Mouse (Mus musculus): ENCODE results near the gene Tbcc. TPM values are rescaled to one million over a fixed set of nuclear protein-coding genes. Genes with fewer than 3 reads are reported as not detected.

Gene Tbcc
- total and polyA plus RNA-seq, 3 experiments = 19.3 to 31.8 TPM; not detected in 1

- Histone ChIP-seq H3K4me1 (ENCODE audit: control insufficient read depth in 1 of 2, insufficient read depth in 2 of 2, low read length in 2 of 2) (no peaks in the 10 kb centered on the region), H3K36me3 (ENCODE audit: control insufficient read depth in 1 of 2, insufficient read depth in 2 of 2, low read length in 2 of 2) (peaks cover 2% of the 10 kb centered on the region in 2 experiments; a peak in 3 of 4 replicates), H3K79me2 (ENCODE audit: control insufficient read depth, insufficient read depth, low read length, poor library complexity) (no peaks in the 10 kb centered on the region), H3K4me3 (ENCODE audit: control insufficient read depth in 1 of 2, insufficient read depth in 1 of 2, low read depth in 2 of 2, low read length in 2 of 2) (no peak overlapping the region), H3K27ac (ENCODE audit: control insufficient read depth, low read depth, low read length) (no peak overlapping the region), H3K27me3 (ENCODE audit: control insufficient read depth in 1 of 2, insufficient read depth in 2 of 2, low read length in 2 of 2) (no peaks in the 10 kb centered on the region), H3K9me3 (replicated peaks; ENCODE audit: insufficient read depth, low read length) (no peaks in the 10 kb centered on the region), H3K9ac (ENCODE audit: control insufficient read depth, low read depth, low read length, poor library complexity, severe bottlenecking) (no peak overlapping the region)
- DNase-seq (ENCODE audit: low read depth, low spot score) = no peak
- TF ChIP-seq EP300 (IDR thresholded peaks at IDR 0.05; ENCODE audit: low read depth in 1 of 2, low read length in 2 of 2) (no peak), JUND (IDR thresholded peaks at IDR 0.05; ENCODE audit: low read depth, low read length) (no peak), HCFC1 (IDR thresholded peaks at IDR 0.05; ENCODE audit: low read depth, low read length) (no peak), BHLHE40 (IDR thresholded peaks at IDR 0.05; ENCODE audit: borderline replicate concordance, low read depth, low read length) (no peak)
These were observed 38.8 kb downstream of the Tbcc start for GRCm38 (mm10) chr17:46929277-46929676.

GRCm38 (mm10) chr17:46929897-46930296 lies 39.4 kb downstream of the Tbcc start:
- no peak overlapping the region for H3K4me3 ChIP-seq (ENCODE audit: control insufficient read depth in 1 of 2, insufficient read depth in 1 of 2, low read depth in 2 of 2, low read length in 2 of 2)
- TF ChIP-seq MAZ (IDR thresholded peaks at IDR 0.05; ENCODE audit: low read depth, low read length) (no peak), CHD2 (IDR thresholded peaks at IDR 0.05; ENCODE audit: low read length) (no peak), POLR2AphosphoS2 (IDR thresholded peaks at IDR 0.05; ENCODE audit: low read length) (no peak), GABPA (IDR thresholded peaks at IDR 0.05; ENCODE audit: low read depth, low read length) (no peak), SMC3 (IDR thresholded peaks at IDR 0.05; ENCODE audit: low read depth, low read length) (no peak), GATA1 (IDR thresholded peaks at IDR 0.05; ENCODE audit: low read depth, low read length) (no peak), HCFC1 (IDR thresholded peaks at IDR 0.05; ENCODE audit: low read depth, low read length) (no peak), MAX (IDR thresholded peaks at IDR 0.05; ENCODE audit: low read length) (no peak), USF1 (IDR thresholded peaks at IDR 0.05; ENCODE audit: low read depth, low read length) (no peak), USF2 (IDR thresholded peaks at IDR 0.05; ENCODE audit: borderline replicate concordance in 1 of 2, insufficient read depth in 1 of 2, low read depth in 1 of 2, low read length in 2 of 2) (no peak), MXI1 (IDR thresholded peaks at IDR 0.05; ENCODE audit: low read depth, low read length) (no peak), BHLHE40 (IDR thresholded peaks at IDR 0.05; ENCODE audit: borderline replicate concordance, low read depth, low read length) (no peak), POLR2A (IDR thresholded peaks at IDR 0.05; ENCODE audit: control insufficient read depth in 1 of 2, insufficient read depth in 1 of 2, low read depth in 1 of 2, low read length in 2 of 2, poor library complexity in 1 of 2) (no peak), ZKSCAN1 (IDR thresholded peaks at IDR 0.05; ENCODE audit: low read depth, low read length) (no peak), MEF2A (IDR thresholded peaks at IDR 0.05; ENCODE audit: extremely low read depth, insufficient replicate concordance, low read depth, low read length, poor library complexity, severe bottlenecking) (no peak), ZNF384 (IDR thresholded peaks at IDR 0.05; ENCODE audit: low read depth, low read length) (no peak), CHD1 (IDR thresholded peaks at IDR 0.05; ENCODE audit: low read depth, low read length) (no peak)
- no peak for DNase-seq (ENCODE audit: low read depth, low spot score)
- no peaks in the 10 kb centered on the region for H3K4me1 ChIP-seq (ENCODE audit: control insufficient read depth in 1 of 2, insufficient read depth in 2 of 2, low read length in 2 of 2)
- peaks cover 2 to 4% of the 10 kb centered on the region in 2 experiments; a peak in 3 of 4 replicates for H3K36me3 ChIP-seq (ENCODE audit: control insufficient read depth in 1 of 2, insufficient read depth in 2 of 2, low read length in 2 of 2)
- H3K27me3 ChIP-seq (ENCODE audit: control insufficient read depth in 1 of 2, insufficient read depth in 2 of 2, low read length in 2 of 2) = no peaks in the 10 kb centered on the region
- no peaks in the 10 kb centered on the region for H3K79me2 ChIP-seq (ENCODE audit: control insufficient read depth, insufficient read depth, low read length, poor library complexity)
- H3K27ac ChIP-seq (ENCODE audit: control insufficient read depth, low read depth, low read length) = no peak overlapping the region
- no peak overlapping the region for H3K9ac ChIP-seq (ENCODE audit: control insufficient read depth, low read depth, low read length, poor library complexity, severe bottlenecking)
- H3K9me3 ChIP-seq (replicated peaks; ENCODE audit: insufficient read depth, low read length) = no peaks in the 10 kb centered on the region

Measured in MEL (cell line).